Mouse (Mus musculus): ENCODE results near the gene Cotl1. TPM values are rescaled to one million over a fixed set of nuclear protein-coding genes. Genes with fewer than 3 reads are reported as not detected.
"Not testable (repeated sequence)": the region's sequence is repeated elsewhere in the genome, so short reads cannot be mapped to it uniquely, and the experiment has no call there.

Gene Cotl1
- total RNA-seq (2015) (526 and 619 TPM in 2 replicates), total RNA-seq (2017) (490 and 532 TPM in 2 replicates)

DNA sequence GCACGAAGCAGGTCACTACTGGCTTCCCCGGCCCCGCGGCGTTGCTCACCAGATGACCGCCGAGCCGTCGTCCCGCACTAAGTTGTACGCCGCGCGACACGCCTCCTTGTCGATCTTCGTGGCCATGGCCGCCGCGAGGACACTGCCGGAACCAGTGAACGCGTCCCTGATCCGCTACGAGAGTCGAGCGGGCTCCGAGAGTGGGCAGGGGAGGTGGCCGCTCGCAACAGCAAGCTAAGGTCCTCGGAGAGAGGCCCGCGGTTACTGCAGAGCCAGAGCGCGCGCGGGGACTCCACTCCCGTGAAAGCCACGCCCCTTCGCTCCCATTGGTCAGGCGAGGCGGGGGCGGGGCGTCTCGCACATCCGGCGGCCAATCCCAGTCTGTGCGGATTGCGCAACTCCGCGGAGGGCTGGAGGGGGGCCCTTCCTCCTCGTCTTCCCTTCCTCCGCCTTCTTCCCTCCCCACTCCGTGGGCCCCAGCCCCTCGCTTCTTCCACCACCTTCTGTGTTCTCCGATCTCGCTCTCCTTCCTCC is at the start of gene Cotl1:
Gene Cotl1, minus strand, starts transcription at position 270 of the 534 bp plus-strand sequence.
- peak; percentile 84 for ATAC-seq (ENCODE audit: poor library complexity, severe bottlenecking)

DNA sequence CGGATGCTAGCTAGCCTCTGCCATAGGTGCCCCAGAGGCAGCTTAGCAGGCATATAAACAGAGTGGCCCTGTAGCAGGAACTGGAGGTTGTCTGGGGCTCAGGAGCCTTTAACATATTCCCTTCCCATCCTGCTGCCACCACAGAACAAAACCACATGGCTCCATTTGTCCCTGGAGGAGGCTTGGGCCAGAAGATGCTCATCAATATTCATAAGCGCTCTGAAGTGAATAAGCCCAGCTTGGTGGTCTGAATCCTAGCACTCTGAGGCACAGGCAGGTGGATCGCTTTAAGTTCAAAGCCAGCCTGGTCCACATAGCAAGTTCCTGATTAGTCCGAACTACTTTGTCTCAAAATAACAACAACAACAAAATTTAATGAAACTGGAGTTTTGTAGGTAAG is 47.7 kb upstream of the Cotl1 start:
- ATAC-seq (ENCODE audit: poor library complexity, severe bottlenecking) = no peak

DNA sequence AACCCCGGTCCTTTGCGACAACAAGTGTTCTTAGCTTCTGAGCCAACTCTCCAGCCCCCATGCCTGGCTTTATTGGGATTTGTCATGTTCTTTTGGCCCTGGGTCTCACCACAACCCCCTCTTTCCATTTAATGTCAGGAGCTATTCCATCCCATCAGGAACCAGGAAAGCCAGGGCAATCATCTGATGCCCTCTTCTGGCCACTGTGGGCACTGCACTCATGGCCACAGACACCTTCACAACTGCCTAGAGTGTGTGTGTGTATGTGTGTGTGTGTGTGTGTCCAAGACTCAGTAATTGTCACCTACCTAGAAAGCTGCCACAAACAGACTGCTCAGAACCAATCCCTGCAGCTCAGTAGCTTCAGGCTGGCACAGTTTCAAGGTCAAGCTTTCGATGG is 46.8 kb upstream of the Cotl1 start:
- ATAC-seq (ENCODE audit: poor library complexity, severe bottlenecking) = peak; percentile 79

DNA sequence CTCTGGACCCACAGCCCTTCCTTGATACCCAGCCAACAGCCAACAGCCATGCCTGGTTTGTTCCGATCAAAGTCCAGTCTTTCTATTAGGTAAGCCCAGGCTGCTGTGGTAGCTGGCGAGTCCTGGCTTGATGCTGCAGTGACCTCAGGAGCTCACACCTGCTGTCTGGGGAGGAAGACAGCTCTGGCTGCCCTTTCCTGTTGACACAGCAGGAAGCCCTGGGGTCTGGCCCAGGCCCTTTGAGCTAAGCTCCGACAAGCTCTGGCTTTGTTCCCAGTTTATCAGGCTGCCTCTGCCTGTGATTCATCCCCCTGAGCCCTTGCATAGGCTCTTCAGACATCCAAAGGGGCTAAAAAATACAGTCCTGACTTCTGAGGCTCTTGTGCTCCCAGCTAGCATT is 45.3 kb upstream of the Cotl1 start:
- ATAC-seq (ENCODE audit: poor library complexity, severe bottlenecking) = peak; percentile 35; the same call in 1 of the 2 replicates

DNA sequence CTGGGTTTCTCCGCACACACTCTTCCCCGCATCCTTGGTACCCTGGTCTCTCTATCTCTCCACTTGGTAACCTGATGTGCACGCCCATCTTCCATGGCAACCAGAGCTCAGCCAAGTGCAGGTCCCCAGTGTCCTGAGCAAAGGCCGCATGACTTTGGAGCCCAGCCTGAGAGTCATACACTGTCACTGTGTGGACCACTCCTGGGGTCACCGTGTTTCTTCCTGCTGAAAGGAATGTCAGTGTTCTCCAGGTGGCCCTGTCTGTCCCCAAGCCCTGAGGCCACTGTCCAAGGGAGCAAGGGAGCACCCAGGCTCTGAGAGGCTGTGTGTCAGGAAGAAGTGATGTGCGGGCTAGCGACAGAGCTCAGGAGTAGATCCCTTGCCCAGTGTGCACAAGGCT is 42.9 kb upstream of the Cotl1 start:
- no peak for ATAC-seq (ENCODE audit: poor library complexity, severe bottlenecking)

DNA sequence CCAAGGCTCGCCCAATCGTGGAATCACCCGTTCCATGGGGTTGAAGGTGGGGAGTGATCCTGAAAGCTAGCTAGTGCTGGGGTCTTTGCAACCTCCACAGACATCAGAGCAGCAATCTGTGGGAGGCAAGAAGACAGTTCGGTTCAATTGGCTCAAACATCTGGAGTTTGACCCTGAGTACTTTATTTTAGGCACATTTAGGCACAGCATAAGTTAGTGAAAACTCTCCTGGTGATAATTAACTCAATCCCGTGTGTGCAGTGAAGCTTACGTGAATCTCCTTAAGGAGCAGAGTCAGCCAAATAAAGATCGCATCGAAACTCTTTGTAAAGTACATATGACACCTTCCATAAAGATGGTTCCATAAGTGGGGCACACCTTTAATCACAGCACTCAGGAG is 41.6 kb upstream of the Cotl1 start:
- no peak for ATAC-seq (ENCODE audit: poor library complexity, severe bottlenecking)

DNA sequence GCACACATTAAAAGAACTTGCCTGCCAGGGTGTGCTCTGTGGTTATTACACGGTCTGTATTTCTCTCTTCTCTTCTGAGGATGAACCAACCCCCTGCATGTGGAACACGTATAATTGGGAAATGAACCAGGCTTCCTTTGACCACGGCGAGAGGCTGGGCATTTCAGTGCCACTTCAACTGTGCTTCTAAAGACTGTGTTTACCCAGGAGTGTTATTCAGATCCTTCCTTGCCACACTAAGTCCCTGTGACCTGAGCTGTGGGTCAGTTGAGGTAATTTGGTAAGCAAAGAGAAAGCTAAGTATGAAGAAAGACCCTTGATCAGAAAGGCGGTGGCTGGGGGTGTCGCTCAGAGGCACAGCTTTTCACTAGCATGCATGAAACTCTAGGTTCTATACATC is 41.0 kb upstream of the Cotl1 start:
- ATAC-seq (ENCODE audit: poor library complexity, severe bottlenecking) = no peak

DNA sequence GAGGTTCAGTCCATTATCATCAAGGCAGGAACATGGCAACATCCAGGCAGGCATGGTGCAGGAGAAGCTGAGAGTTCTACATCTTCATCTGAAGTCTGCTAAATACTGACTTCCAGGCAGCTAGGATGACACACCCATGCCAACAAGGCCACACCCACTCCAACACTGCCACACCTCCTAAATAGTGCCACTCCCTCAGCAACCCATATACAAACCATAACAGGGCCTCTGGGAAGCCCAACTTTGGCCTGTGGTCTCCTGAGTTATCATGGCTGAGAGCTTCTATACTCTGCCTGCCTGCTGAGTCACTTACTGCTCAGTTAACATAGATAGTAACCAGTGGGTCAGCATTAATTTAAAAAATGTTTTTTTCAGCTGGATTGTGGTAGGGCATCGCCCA is 32.8 kb upstream of the Cotl1 start:
- peak; percentile 38; the same call in 1 of the 2 replicates for ATAC-seq (ENCODE audit: poor library complexity, severe bottlenecking)

DNA sequence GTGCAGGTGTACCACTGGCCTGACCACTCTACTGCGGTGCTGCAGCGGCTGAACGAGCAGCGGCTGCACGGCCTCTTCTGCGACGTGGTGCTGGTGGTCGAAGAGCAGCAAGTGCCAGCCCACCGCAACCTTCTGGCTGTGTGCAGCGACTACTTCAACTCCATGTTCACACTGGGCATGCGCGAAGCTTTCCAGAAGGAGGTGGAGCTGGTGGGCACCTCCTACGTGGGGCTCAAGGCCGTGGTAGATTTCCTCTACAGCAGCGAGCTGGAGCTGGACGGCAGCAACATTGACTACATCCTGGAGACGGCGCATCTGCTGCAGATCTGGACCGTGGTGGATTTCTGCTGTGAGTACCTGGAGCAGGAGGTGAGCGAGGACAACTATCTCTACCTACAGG is 29.3 kb upstream of the Cotl1 start:
- no peak for ATAC-seq (ENCODE audit: poor library complexity, severe bottlenecking)

DNA sequence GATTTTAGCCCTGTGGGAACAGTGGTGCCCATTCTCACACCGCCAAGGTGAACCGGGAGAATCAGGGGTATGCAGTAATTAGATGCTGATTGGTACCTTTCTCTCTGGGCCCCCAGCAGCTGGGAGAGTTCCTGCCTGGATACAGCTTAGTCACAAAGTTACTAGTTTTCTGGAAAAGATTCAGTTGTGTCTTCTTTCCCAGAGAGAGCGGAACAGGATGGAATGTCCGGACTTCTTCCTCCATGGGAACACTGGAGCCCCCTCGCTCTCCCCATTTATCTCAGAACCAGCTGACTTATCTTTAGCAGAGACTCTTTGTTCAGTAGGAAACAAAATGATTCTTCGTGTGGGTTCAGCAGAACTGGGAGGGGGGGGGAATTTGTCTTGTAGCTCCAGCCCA is 22.4 kb upstream of the Cotl1 start:
- no peak for ATAC-seq (ENCODE audit: poor library complexity, severe bottlenecking)

DNA sequence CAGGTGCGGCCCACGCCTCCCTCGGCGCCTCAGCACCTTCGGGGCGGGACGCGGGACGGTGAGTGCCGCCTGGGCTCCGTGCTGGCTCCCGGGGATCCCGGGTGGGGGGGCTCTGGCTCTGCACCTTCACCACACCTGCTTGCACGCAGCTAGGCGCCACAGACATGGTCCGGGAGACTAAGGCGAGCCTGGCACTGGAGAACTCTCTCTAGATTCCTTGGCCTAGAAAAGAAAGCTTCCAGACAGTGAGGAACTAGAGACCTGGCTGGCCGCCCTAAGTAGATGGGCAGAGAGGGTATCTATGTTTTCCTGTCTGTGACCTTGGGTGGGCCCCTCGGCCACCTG is 22.0 kb upstream of the Cotl1 start:
- ATAC-seq (ENCODE audit: poor library complexity, severe bottlenecking) = no peak

DNA sequence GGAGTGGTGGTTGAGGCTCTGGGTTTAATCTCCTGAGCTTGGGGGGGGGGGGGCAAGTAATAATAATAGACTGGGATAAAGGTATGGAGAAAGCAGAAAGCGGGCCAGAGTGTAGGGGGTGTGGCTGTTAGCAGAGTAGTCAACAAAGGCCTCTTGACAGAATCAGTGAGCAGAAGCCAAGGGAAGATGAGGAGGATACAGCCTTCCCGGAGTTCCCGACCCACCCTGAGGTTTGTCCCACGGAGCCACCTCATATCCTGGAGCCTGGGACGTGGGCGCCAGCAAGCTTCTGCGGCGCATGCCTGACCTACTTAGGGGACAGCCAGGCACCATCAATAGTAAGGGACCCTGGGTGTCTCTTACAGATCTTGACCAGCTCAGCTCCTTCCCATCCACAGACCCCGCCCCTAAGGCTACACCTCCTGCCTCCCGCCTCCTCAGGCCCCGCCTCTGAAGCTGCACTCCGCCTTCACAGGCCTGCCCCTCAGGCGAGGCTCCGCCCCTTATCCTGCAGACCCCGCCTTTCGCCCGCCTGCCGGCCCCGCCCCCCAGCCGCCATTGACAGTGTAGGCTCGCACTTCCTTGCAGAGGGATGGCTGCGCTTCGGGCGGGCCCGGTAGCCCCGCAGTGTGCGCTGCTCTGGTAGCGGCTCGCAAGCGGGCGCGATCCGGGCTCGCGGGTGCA is 21.5 kb upstream of the Cotl1 start, which contains the start of gene Klhl36:
Gene Klhl36, plus strand, starts transcription at position 561 of the 684 bp plus-strand sequence.
- ATAC-seq (ENCODE audit: poor library complexity, severe bottlenecking) = peak; percentile 96

DNA sequence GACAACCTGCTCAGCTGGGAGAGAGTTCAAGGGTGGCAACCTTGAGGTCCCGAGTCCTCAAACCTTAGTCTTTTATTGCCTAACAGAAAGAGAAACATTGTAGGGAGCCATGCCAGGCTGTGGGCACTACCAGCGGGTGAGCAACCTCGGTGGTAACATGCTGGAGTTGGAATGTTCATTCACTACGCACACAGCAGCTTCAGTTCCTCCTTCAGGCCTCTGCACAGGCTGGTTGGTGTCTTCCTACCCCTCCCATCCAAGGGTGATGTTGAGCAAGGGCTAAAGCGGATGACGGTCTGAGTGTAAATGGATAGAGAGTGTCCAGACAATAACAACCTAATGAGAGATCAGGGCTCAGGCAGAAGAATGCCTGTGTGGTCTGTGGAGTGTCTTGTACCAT is 17.4 kb upstream of the Cotl1 start:
- ATAC-seq (ENCODE audit: poor library complexity, severe bottlenecking) = peak; percentile 81

DNA sequence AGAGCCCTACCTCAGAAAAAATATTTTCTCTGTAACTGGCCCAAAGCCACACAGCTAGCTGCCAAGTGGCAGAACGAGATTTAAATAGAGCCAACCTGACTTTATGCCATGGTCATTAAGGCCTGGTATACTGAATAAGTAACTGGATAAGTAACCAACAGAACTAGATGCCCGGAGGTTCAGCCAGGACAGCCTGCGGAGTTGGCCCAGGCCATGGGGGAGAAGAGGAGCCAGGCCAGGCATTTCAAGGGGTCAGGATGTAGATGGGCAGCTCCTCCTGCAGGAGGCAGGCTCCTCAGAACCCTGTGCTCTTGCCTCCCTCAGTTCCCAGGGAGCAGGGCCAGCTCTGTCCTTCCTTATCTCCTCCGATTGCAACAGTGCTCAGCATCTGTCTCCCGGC is 15.3 kb upstream of the Cotl1 start:
- no peak for ATAC-seq (ENCODE audit: poor library complexity, severe bottlenecking)

DNA sequence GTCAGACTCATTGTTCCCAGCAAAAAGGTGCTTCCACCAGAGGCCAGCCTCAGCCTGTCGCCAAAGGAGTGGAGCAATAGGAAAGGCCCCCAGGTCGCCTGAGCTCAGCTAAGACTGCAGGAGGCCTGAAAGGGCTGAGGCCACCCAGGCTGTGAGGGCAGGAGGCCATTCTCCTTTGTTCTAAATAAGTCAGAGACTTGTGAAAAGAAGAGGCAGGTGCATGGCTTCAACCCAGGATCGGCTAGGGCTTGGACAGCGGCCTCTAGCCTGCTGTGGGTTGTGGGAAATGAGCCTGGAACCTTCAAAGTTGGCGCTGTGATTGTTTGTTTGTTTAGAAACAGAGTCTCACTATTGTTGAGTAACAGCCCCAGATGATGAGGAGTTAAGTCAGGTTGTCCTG is 13.7 kb upstream of the Cotl1 start:
- no peak for ATAC-seq (ENCODE audit: poor library complexity, severe bottlenecking)

DNA sequence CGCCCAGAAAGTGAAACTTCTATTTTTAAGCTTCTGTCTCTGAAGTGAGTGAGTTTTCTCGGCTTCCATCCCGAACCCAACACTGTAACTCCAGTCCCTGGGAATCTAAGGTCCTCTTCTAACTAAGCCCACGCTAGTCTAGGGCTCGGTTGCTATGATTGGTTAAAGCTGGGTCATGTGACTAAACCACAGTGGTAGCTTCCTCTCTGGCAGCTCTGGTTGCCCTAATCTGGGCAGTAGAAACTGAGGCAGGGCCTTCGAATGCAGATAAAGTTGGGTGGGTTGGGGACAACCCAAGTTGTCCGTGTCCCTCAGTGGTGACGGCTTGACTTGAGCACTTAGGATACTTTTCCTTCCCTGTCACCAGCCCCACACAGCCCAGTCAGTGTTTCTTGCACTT is 13.2 kb upstream of the Cotl1 start:
- ATAC-seq (ENCODE audit: poor library complexity, severe bottlenecking) = no peak

DNA sequence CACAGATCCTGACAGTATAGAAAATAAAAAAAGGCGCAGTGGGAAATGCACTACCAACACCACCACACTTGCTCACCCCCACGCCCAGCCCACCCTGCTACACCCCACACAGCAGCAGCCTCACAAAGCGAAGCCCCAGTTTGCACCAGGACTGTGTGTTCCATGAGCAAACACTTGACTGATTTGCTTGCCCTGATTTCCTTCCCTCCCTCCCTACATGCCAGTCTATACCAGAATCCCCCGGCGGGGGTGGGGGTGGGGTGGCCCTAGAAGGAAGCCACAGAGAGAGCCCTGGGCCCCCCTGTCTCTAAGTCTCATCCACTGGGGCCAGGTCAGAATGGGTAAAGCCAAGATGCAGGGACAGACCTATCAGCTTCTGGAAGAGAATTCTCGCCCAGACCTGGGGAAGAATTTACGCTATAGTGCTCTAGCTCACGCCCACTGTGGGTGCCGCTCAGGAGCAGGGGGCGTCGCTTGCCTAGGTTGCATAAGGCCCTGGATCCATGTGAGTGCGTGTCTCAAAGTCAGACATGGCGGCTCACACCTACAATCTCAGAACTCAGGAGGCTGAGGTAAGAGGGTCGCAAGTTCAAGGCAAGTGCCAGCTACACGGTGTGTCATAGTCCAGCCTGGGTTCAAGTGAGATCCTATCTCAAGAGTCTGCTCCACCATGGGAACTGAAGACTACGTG is 7.0 kb upstream of the Cotl1 start:
- no peak for ATAC-seq (ENCODE audit: poor library complexity, severe bottlenecking)

DNA sequence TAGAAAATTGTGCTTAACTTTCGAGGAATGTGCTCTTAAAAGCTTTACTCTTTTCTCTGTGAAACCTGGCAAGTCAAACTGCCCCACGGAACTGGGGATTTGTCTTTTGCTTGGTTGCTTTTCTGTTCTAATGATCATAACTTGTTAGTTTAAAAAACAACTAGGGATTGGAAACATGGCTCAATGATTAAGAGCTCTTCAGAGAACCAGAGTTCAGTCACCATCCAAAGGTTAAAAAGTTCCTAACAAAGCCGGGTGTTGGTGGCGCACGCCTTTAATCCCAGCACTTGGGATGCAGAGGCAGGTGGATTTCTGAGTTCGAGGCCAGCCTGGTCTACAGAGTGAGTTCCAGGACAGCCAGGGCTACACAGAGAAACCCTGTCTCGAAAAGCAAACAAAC is 5.4 kb upstream of the Cotl1 start:
- ATAC-seq (ENCODE audit: poor library complexity, severe bottlenecking) = not testable (repeated sequence)

DNA sequence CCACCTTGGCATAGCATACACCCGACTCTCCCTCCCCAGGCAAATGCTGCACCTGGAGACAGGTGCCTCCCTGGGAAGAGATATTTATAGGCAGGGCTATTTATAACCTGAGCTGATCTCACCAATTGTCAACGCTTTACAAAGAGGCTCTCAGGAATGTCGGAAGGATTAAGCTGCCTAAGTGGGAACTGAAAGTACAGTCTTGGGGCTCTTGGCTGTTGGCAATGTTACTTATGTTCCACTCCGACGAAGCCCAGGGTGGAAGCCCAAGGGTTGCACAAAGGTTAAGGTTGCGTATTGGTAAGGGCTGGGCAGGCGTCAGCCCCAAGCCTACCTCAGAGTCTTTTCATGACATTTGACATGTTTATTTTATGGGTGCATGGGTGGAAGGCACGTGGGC is 4.2 kb upstream of the Cotl1 start:
- ATAC-seq (ENCODE audit: poor library complexity, severe bottlenecking) = peak; percentile 19; the same call in 1 of the 2 replicates

DNA sequence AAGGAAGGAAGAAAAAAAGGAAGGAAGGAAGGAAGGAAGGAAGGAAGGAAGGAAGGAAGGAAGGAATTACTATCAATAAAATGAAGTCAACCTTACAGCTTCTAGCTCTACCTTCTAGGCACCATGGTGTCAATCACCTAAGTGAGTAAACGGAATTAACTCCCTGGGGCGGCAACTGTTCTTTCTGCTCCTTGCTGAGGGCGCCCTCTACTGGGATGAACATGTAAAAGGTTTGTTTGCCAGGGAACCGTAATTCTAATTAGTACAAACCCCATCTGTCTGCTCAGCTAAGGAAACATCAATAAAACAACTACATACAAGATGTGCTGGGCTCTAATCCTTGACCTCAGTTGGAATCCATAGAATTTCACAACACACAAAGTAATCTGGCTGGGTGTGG is 3.1 kb upstream of the Cotl1 start:
- ATAC-seq (ENCODE audit: poor library complexity, severe bottlenecking) = peak; percentile 33

DNA sequence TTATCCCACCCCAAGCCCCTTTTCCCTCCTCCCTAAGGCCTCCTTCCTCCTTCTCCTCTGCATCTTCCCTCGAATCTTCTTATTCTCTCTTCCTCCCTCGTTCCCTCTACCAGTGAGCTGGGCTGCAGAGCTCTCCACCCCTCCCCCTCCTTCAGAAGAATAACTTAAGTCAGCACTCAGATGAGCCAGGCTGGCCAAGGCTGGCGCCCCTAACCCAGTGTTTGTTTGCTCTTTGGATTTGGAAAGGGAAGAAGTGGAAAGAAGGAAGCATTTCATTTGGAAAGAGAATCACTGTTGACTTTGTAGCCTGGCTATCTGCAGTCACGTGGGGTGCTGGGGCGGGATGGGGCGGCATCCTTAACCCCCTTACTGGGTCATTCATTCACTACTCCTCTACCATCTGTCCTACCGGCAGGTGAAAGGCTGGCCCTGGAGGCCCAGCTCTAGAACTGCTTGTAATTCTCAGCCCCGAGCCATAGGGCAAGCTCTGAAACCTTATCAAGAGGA is 614 bp upstream of the Cotl1 start:
- no peak for ATAC-seq (ENCODE audit: poor library complexity, severe bottlenecking)

DNA sequence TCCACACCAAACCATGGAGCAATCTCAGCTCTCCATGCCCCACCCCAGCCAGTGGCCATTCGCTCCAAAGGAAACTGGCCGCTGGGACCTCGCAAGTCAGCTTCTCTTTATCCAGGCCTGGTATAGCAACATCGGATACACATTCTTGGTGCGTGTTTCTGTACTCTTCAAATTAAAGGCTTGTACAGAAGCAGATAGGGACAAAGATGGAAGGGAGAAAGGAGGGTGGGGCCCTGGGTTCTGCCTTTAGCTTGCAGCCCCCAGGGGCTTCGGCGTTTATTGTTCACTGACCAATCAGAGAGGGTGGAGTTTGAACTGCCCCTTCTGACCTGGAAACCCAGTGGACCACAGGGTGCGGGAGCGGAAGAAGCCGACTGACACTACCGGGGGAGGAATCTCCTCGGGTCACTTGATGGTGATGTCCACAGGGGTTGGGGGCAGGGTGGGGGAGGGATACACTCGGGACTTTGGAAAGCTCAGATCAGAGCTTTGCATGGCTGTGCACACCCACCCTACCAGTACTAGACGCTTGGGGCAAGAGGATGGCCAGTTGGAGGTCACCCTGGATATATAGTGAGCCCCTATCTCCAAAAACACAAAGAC is 824 bp downstream of the Cotl1 start:
- ATAC-seq (ENCODE audit: poor library complexity, severe bottlenecking) = no peak
